Mouse (Mus musculus) embryonic facial prominence, embryonic 12.5 days (tissue): ENCODE measurements around the gene Slc4a2. TPM values are rescaled to one million over a fixed set of nuclear protein-coding genes. Genes with fewer than 3 reads are reported as not detected.

ENCODE experiments used
- polyA plus RNA-seq: library from polyadenylated mRNA; unstranded; fragments of >200 nt; fragmentation: Nextera tagmentation; extraction: Ambion mirVana; gene quantifications from 2 replicates; pipeline ENCODE4 v1.2.1, GENCODE M21; 2016

The Slc4a2 gene
- polyA plus RNA-seq, 1 experiment from 2014 or later: 49.8 TPM

Other genes with a start within 250 kb of the Slc4a2 start
- gene Kcnh2, start 72.2 kb upstream of the Slc4a2 start, polyA plus RNA-seq: 4.5 and 5.2 TPM in 2 replicates
- 6.7 and 7.6 TPM in 2 replicates for gene Nos3, start 59.0 kb upstream of the Slc4a2 start, polyA plus RNA-seq
- 0.36 and 0.47 TPM in 2 replicates for gene Atg9b, start 31.7 kb upstream of the Slc4a2 start, polyA plus RNA-seq
- gene Abcb8, start 30.2 kb upstream of the Slc4a2 start, polyA plus RNA-seq: 44.6 and 46.2 TPM in 2 replicates
- gene Asic3, start 10.4 kb upstream of the Slc4a2 start, polyA plus RNA-seq: 1.8 and 2.8 TPM in 2 replicates
- gene Cdk5, start 307 bp upstream of the Slc4a2 start, polyA plus RNA-seq: 62.2 and 63.2 TPM in 2 replicates
- 117 and 122 TPM in 2 replicates for gene Fastk, start 21.4 kb downstream of the Slc4a2 start, polyA plus RNA-seq
- gene Tmub1, start 24.0 kb downstream of the Slc4a2 start, polyA plus RNA-seq: 24.7 and 24.9 TPM in 2 replicates
- gene Agap3, start 28.3 kb downstream of the Slc4a2 start, polyA plus RNA-seq: 52.4 and 68.6 TPM in 2 replicates
- 0.04 and 0.23 TPM in 2 replicates for gene Gbx1, start 103.4 kb downstream of the Slc4a2 start, polyA plus RNA-seq
- 0.33 and 1.1 TPM in 2 replicates for gene Asb10, start 117.1 kb downstream of the Slc4a2 start, polyA plus RNA-seq
- 0.10 TPM in 1 of 2 replicates, not detected in the other for gene 4931409K22Rik, start 133.0 kb downstream of the Slc4a2 start, polyA plus RNA-seq
- gene Abcf2, start 153.6 kb downstream of the Slc4a2 start, polyA plus RNA-seq: 126 and 128 TPM in 2 replicates
- 23.0 and 24.4 TPM in 2 replicates for gene Chpf2, start 162.9 kb downstream of the Slc4a2 start, polyA plus RNA-seq
- 73.5 and 74.7 TPM in 2 replicates for gene Smarcd3, start 200.6 kb downstream of the Slc4a2 start, polyA plus RNA-seq